Mouse (Mus musculus): ENCODE measurements around the gene Fam114a1. TPM values are rescaled to one million over a fixed set of nuclear protein-coding genes. Genes with fewer than 3 reads are reported as not detected.

The Fam114a1 gene
- polyA plus RNA-seq (2012; ENCODE audit: insufficient read depth, insufficient read length, missing spikeins): 12.8 and 13.7 TPM in 2 replicates

DNA sequence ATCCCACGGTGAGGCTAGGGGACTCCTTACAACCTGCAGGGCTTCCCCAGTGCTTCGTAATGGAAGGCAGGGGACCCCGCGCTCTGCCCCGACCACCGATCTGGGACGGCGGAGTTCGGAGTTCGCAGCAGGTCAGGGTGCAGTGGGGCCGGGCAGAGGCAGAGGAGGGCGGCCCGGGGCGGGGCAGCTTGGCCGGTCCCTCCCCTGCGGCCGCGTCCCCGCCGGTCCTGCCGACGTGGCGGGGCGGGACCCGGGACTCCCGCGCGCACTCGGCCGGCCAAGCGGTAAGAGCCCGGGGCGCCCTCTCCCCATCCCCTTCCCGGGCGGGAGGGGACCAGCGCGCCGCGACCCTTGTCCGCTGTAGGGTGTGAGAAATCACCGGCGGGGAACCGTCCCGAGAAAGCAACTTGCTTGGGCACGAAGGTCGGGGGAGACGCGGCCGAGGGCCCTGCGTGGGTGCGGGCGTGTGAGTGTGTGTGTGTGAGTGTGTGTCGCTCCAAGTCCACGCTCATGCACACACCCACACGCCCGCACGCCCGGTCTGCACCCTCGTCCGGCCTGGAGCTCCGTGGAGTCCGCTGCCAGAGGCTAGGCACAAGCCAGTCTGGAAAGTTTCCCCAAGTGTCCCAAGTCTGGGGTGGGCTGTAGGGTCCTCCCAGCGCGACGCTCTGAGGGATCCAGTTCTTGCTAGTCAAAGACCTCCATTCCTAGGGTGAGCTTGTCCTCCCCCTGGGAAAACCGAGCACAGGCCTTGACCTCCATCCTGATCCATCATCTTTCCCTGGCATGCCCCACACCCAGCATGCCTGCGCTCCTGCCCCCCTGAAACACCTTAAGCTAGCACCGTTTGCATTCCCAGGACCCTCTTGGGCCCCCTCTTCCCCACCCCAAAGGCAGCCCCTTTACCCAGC, at the start of gene Fam114a1:
Gene Fam114a1 (plus strand): TSS at position 211 of the 911 bp plus-strand sequence.
- no peak for TF ChIP-seq POLR2A (IDR thresholded peaks at IDR 0.05; ENCODE audit: borderline replicate concordance, low read depth, low read length)
- TF ChIP-seq CTCF (IDR thresholded peaks at IDR 0.05; ENCODE audit: low read depth, low read length): no peak
- Histone ChIP-seq H3K4me1 (ENCODE audit: control insufficient read depth, insufficient read depth, low read length) (peaks cover 11% of the 10 kb centered on the region; the same call in 1 of the 2 replicates), H3K4me3 (ENCODE audit: insufficient read depth, low read length) (peak within 1 kb of the TSS; percentile 98)

DNA sequence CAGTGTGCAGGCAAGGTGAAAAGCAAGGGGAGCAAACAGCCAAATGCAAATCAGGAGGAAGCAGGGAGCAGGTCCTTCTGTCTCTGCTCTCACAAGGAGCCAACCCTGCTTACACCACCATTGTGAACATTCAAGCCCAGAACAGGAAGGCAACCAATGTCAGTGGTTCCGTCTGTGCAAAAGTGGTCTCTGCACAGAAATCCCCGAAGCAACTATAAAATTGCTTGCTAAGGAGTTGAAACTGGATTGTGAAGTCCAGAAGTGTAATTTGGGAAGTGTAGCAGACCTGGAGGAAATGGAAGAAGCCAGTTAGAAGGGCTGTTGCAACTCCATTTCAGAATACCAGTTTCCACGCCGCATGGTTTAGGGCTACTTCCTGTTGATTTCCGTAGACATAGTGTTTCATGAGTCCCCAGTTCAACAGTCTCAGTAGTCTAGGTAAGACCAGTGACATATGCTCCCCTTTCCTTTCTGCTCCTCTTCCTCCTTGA, 46.9 kb upstream of the Fam114a1 start:
- no peak for TF ChIP-seq POLR2A (IDR thresholded peaks at IDR 0.05; ENCODE audit: borderline replicate concordance, low read depth, low read length)
- no peak for TF ChIP-seq CTCF (IDR thresholded peaks at IDR 0.05; ENCODE audit: low read depth, low read length)
- H3K4me3 ChIP-seq (ENCODE audit: insufficient read depth, low read length): no peak overlapping the region
- peaks cover 27% of the 10 kb centered on the region for H3K4me1 ChIP-seq (ENCODE audit: control insufficient read depth, insufficient read depth, low read length)
- H3K27ac ChIP-seq (ENCODE audit: insufficient read depth, low read depth, low read length): peak overlapping the region; percentile 84

More for the DNA sequence above, at the start of gene Fam114a1:
- peak within 1 kb of the TSS; percentile 27; the same call in 1 of the 2 replicates for H3K27ac ChIP-seq (ENCODE audit: insufficient read depth, low read depth, low read length)

DNA sequence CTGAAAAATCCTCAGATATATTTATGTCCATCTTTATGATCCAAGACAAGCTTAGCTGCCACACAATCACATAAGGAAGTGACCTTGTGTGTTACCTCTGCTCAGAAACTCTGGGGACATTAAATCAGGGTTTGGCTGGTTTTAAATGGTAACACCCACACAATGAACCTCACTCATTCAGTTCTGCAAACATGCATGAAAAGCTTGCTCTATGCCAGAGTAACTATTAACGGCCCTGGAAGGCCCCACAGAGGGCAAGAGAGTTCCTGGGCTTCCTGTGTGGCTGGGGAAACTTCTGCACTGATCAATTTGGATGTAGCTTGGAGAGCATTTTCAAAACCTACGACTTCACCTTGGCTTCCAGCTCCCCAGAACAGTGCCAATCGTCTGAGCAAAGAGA, 37.7 kb upstream of the Fam114a1 start:
- Histone ChIP-seq H3K4me3 (ENCODE audit: insufficient read depth, low read length) (no peak overlapping the region; the same call in 1 of the 2 replicates), H3K27ac (ENCODE audit: insufficient read depth, low read depth, low read length) (no peak overlapping the region), H3K4me1 (ENCODE audit: control insufficient read depth, insufficient read depth, low read length) (peaks cover 15% of the 10 kb centered on the region)
- no peak for TF ChIP-seq POLR2A (IDR thresholded peaks at IDR 0.05; ENCODE audit: borderline replicate concordance, low read depth, low read length)
- TF ChIP-seq CTCF (IDR thresholded peaks at IDR 0.05; ENCODE audit: low read depth, low read length): no peak

DNA sequence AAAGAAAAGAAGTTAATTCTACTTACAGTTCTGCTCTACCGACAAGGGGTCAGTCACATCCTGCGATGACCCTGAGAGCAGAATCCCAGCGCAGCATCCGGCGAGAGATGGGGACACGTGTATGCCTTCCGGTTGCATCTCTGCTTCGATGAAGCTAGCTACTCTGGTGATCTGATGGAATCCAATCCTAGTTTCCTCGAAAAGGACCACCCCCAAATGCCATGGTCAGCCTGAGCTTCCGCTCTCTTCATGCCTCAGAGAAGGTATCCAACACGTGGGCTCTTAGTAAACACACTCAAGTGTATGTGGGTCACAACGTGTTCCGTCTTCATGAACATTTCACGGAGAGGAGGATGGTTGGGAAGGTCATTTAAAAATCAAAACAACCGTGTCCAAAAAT, 37.1 kb upstream of the Fam114a1 start:
- Histone ChIP-seq H3K4me1 (ENCODE audit: control insufficient read depth, insufficient read depth, low read length) (peaks cover 15% of the 10 kb centered on the region), H3K27ac (ENCODE audit: insufficient read depth, low read depth, low read length) (peak overlapping the region; percentile 12), H3K4me3 (ENCODE audit: insufficient read depth, low read length) (peak overlapping the region; percentile 29)
- no peak for TF ChIP-seq POLR2A (IDR thresholded peaks at IDR 0.05; ENCODE audit: borderline replicate concordance, low read depth, low read length)
- TF ChIP-seq CTCF (IDR thresholded peaks at IDR 0.05; ENCODE audit: low read depth, low read length): no peak

DNA sequence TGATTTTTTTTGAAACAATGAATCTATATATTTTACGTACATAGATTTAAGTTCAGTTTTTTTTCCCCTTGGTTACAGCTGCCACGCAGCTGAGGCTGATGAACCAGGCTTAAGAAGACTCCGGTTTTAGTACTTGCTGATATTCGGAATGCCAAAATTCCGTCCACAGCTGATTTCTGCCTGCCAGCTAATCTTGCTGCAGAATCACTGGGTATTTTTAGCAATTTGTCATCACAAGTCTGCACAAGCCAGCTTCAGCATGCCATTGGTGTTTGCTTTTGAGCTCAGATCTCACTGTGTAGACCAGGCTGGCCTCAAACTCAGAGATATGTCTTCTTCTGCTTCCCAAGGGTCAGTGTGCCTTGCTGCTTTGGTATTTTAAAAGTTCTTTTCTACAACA, 18.4 kb upstream of the Fam114a1 start:
- H3K27ac ChIP-seq (ENCODE audit: insufficient read depth, low read depth, low read length): no peak overlapping the region
- no peak for TF ChIP-seq POLR2A (IDR thresholded peaks at IDR 0.05; ENCODE audit: borderline replicate concordance, low read depth, low read length)
- TF ChIP-seq CTCF (IDR thresholded peaks at IDR 0.05; ENCODE audit: low read depth, low read length): no peak
- H3K4me3 ChIP-seq (ENCODE audit: insufficient read depth, low read length): no peak overlapping the region
- H3K4me1 ChIP-seq (ENCODE audit: control insufficient read depth, insufficient read depth, low read length): no peaks in the 10 kb centered on the region; the same call in 1 of the 2 replicates

DNA sequence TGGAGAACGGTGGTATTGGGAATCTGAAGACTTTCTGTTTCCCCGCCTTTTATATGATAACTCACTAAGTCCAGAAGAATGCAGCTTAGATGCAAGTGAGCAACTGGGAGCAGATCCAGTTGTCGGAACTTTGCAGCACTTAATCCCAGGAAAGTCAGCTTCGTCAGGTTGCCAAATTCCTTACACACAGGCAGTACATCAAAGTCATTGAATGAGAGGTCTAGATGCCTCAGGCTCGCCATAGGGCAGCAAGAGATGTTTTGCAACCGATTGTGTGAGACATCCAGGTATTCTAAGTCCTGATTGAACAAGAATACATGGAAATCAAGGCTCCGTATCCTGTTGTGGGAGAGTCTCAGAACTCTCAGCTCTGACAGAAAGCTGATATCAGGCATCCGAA, 14.9 kb upstream of the Fam114a1 start:
- no peak for TF ChIP-seq CTCF (IDR thresholded peaks at IDR 0.05; ENCODE audit: low read depth, low read length)
- TF ChIP-seq POLR2A (IDR thresholded peaks at IDR 0.05; ENCODE audit: borderline replicate concordance, low read depth, low read length): no peak
- peaks cover 3% of the 10 kb centered on the region for H3K4me1 ChIP-seq (ENCODE audit: control insufficient read depth, insufficient read depth, low read length)
- H3K27ac ChIP-seq (ENCODE audit: insufficient read depth, low read depth, low read length): no peak overlapping the region
- H3K4me3 ChIP-seq (ENCODE audit: insufficient read depth, low read length): no peak overlapping the region

DNA sequence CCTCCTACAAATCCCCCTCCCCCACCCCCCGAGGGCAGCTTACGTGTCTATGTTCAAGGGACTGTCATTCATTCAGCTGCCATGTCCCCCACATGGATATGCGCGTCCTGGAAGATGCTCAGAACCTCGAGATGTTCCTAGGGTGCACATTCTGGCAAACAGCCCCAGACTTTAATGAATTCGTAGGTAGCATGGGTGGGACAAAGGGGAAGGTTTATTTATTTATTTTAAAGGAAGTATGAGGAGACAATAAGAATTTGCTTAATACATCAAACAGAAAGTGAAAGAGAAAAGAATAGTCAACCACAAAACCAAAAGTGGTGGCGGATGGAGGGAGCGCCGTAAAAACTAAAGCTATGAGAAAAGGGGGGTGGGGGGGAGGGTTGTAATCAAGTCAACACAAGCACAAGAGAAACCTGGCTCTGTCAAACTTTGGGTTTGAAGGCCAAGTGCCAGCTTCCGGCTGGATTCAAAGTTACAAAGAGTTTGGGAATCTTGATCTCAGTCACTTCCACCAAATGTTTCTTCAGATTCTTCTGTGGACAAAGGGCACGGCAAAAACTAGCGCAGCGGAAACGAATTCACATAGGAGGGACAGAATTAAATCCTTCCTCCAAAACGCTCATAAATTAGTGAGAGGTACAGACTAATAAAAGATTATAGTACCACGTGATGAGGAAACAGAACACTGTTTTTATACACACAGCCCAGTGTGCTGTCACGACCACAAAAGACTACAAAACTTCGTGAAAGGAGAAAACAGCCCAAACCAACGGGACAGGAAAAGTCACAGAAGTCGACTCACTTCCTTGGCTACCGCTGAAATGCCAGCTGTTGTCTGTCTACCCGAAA, 10.7 kb upstream of the Fam114a1 start:
- TF ChIP-seq CTCF (IDR thresholded peaks at IDR 0.05; ENCODE audit: low read depth, low read length): no peak
- no peak for TF ChIP-seq POLR2A (IDR thresholded peaks at IDR 0.05; ENCODE audit: borderline replicate concordance, low read depth, low read length)
- Histone ChIP-seq H3K4me1 (ENCODE audit: control insufficient read depth, insufficient read depth, low read length) (peaks cover 27% of the 10 kb centered on the region), H3K27ac (ENCODE audit: insufficient read depth, low read depth, low read length) (peak overlapping the region; percentile 98), H3K4me3 (ENCODE audit: insufficient read depth, low read length) (peak overlapping the region; percentile 72)

DNA sequence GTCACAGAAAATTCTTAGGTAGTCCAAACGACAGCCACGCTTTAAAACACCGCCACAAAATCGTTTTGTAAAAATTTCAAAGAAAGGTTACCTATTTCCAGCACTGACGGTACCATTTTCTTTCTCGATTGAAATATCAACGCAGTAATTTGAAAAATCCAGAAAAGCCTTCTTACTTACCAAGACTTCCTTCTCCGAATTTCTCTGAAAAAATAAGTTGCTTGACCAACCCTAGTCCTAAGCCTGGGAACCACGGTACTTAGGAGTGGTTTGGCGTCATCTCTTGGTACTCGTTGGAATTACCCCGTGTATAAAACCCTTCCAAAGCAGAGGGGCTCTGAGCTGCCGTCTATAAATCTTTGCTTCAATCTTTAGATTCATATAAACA, 10.0 kb upstream of the Fam114a1 start, which contains the start of gene Tlr6:
Gene Tlr6 (minus strand): TSS at position 255 of the 388 bp plus-strand sequence.
- Histone ChIP-seq H3K27ac (ENCODE audit: insufficient read depth, low read depth, low read length) (peak within 1 kb of the TSS; percentile 98), H3K4me3 (ENCODE audit: insufficient read depth, low read length) (peak within 1 kb of the TSS; percentile 72), H3K4me1 (ENCODE audit: control insufficient read depth, insufficient read depth, low read length) (peaks cover 27% of the 10 kb centered on the region)
- no peak for TF ChIP-seq POLR2A (IDR thresholded peaks at IDR 0.05; ENCODE audit: borderline replicate concordance, low read depth, low read length)
- no peak for TF ChIP-seq CTCF (IDR thresholded peaks at IDR 0.05; ENCODE audit: low read depth, low read length)

DNA sequence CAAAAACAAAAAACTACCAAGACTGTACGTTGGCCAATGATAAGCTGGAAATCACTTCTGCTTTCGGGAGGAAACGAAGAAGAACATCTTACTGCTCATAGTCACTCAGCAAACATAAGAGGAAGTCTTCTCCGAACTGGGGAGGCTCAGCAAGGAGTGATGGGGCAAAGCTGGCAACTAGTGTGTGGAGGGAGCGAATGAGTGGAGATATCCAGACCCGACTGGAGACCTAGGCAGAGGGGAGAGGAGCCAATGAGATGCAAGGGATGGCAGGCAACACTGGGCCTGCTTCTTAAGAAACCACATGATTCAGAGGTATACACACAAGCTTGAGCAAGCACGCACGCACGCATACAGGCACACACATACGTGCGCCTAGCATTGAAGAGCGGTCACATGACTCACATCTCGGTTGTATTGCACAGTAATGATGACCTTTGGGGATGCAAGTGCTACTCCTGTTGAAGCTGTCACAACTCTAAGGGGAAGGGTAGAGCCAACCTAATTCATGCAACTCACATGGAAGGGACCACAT, 8.9 kb upstream of the Fam114a1 start:
- TF ChIP-seq POLR2A (IDR thresholded peaks at IDR 0.05; ENCODE audit: borderline replicate concordance, low read depth, low read length) (no peak), CTCF (IDR thresholded peaks at IDR 0.05; ENCODE audit: low read depth, low read length) (no peak)
- H3K4me3 ChIP-seq (ENCODE audit: insufficient read depth, low read length): peak overlapping the region; percentile 42
- peak overlapping the region; percentile 98 for H3K27ac ChIP-seq (ENCODE audit: insufficient read depth, low read depth, low read length)

More for the DNA sequence above, 8.9 kb upstream of the Fam114a1 start:
- H3K4me1 ChIP-seq (ENCODE audit: control insufficient read depth, insufficient read depth, low read length): peaks cover 33% of the 10 kb centered on the region

All from bone marrow macrophage, adult 2 months (primary cell).